Mouse (Mus musculus) brain, embryonic 14.5 days (tissue): ENCODE measurements around the gene Trim69.

ENCODE experiments used
- CTCF ChIP-seq: fragments of 200-500 bp; IDR thresholded peaks from 2 replicates; pipeline ENCODE4 v1.5.1; 2012; ENCODE audit warnings: inconsistent platforms, mild to moderate bottlenecking, moderate library complexity, borderline replicate concordance; ENCODE audit not compliant: insufficient read depth, insufficient read length; ENCODE audit errors: extremely low read depth
- POLR2A ChIP-seq: fragments of 200-500 bp; IDR thresholded peaks from 2 replicates; pipeline ENCODE4 v1.6.1; 2012; ENCODE audit warnings: mild to moderate bottlenecking, inconsistent platforms, borderline replicate concordance; ENCODE audit not compliant: poor library complexity, insufficient read depth, insufficient read length, severe bottlenecking; ENCODE audit errors: extremely low read depth

DNA sequence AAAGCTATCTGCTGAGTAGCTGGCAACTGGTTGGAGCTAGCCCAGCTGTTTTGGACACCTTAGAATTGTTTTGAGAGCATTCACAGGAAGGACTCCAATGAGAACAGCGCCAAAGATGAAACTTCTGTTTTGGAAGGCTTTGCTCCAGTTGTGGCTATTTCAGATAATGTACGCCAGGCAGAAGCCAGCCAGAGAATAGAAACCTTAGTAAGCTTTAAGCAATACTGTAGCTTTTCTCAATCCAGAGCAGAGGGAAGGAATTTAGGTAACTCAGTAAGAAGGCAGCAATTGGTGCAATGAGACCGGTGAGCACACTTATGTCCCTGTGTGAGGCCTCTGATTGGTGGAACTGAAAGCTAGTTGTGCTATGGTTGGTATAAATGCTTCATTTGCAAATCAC is 17.4 kb upstream of the Trim69 start:
- no peak for TF ChIP-seq CTCF
- TF ChIP-seq POLR2A: no peak
